Mouse (Mus musculus): ENCODE measurements around the gene Exoc2. TPM values are rescaled to one million over a fixed set of nuclear protein-coding genes. Genes with fewer than 3 reads are reported as not detected.

The Exoc2 gene
- polyA plus RNA-seq, 1 experiment from 2014 or later: 54.6 TPM

GRCm38 (mm10) chr13:30782419-30782818 is 191.5 kb downstream of the Exoc2 start:
- Histone ChIP-seq H3K4me3 (ENCODE audit: low read depth, low read length) (no peak overlapping the region), H3K9me3 (replicated peaks; ENCODE audit: control insufficient read depth, low read length) (no peaks in the 10 kb centered on the region), H3K36me3 (ENCODE audit: control insufficient read depth, insufficient read depth, low read length) (no peaks in the 10 kb centered on the region), H3K4me1 (ENCODE audit: control insufficient read depth, insufficient read depth, low read length) (no peaks in the 10 kb centered on the region), H3K27ac (ENCODE audit: low read depth, low read length) (no peak overlapping the region), H3K4me2 (ENCODE audit: low read length) (no peak overlapping the region), H3K9ac (ENCODE audit: low read length) (no peak overlapping the region), H3K27me3 (replicated peaks; ENCODE audit: control insufficient read depth, insufficient read depth, low read length) (no peaks in the 10 kb centered on the region)
- 66% methylated on average over 8 of the region's 8 CpGs for WGBS
- DNase-seq (ENCODE audit: low spot score): no peak
- ATAC-seq: no peak

- Histone ChIP-seq H3K9ac (ENCODE audit: low read length) (no peak overlapping the region), H3K4me1 (ENCODE audit: control insufficient read depth, insufficient read depth, low read length) (no peaks in the 10 kb centered on the region), H3K27ac (ENCODE audit: low read depth, low read length) (no peak overlapping the region), H3K36me3 (ENCODE audit: control insufficient read depth, insufficient read depth, low read length) (no peaks in the 10 kb centered on the region), H3K4me2 (ENCODE audit: low read length) (no peak overlapping the region), H3K4me3 (ENCODE audit: low read depth, low read length) (no peak overlapping the region), H3K9me3 (replicated peaks; ENCODE audit: control insufficient read depth, low read length) (no peaks in the 10 kb centered on the region), H3K27me3 (replicated peaks; ENCODE audit: control insufficient read depth, insufficient read depth, low read length) (no peaks in the 10 kb centered on the region)
- no peak for DNase-seq (ENCODE audit: low spot score)
- no peak for ATAC-seq
- WGBS: 70% methylated on average over 2 of the region's 2 CpGs
Measured at GRCm38 (mm10) chr13:30781905-30782304, 192.0 kb downstream of the Exoc2 start.

GRCm38 (mm10) chr13:30777678-30778179 is 196.2 kb downstream of the Exoc2 start:
- H3K4me2 ChIP-seq (ENCODE audit: low read length): no peak overlapping the region
- no peaks in the 10 kb centered on the region for H3K4me1 ChIP-seq (ENCODE audit: control insufficient read depth, insufficient read depth, low read length)
- WGBS: 88% methylated on average over 11 of the region's 11 CpGs
- no peaks in the 10 kb centered on the region for H3K36me3 ChIP-seq (ENCODE audit: control insufficient read depth, insufficient read depth, low read length)
- H3K27me3 ChIP-seq (replicated peaks; ENCODE audit: control insufficient read depth, insufficient read depth, low read length): no peaks in the 10 kb centered on the region
- H3K27ac ChIP-seq (ENCODE audit: low read depth, low read length): no peak overlapping the region
- no peaks in the 10 kb centered on the region for H3K9me3 ChIP-seq (replicated peaks; ENCODE audit: control insufficient read depth, low read length)
- ATAC-seq (no peak), DNase-seq (ENCODE audit: low spot score) (no peak)
- no peak overlapping the region for H3K4me3 ChIP-seq (ENCODE audit: low read depth, low read length)
- H3K9ac ChIP-seq (ENCODE audit: low read length): no peak overlapping the region

GRCm38 (mm10) chr13:30776021-30776420 is 197.9 kb downstream of the Exoc2 start:
- no peaks in the 10 kb centered on the region for H3K4me1 ChIP-seq (ENCODE audit: control insufficient read depth, insufficient read depth, low read length)
- no peak overlapping the region for H3K4me2 ChIP-seq (ENCODE audit: low read length)
- H3K27me3 ChIP-seq (replicated peaks; ENCODE audit: control insufficient read depth, insufficient read depth, low read length): no peaks in the 10 kb centered on the region
- no peak for ATAC-seq
- no peak overlapping the region for H3K4me3 ChIP-seq (ENCODE audit: low read depth, low read length)
- no peaks in the 10 kb centered on the region for H3K36me3 ChIP-seq (ENCODE audit: control insufficient read depth, insufficient read depth, low read length)
- H3K9me3 ChIP-seq (replicated peaks; ENCODE audit: control insufficient read depth, low read length): no peaks in the 10 kb centered on the region
- no peak overlapping the region for H3K9ac ChIP-seq (ENCODE audit: low read length)
- 91% methylated on average over 2 of the region's 2 CpGs for WGBS
- H3K27ac ChIP-seq (ENCODE audit: low read depth, low read length): no peak overlapping the region
- no peak for DNase-seq (ENCODE audit: low spot score)

GRCm38 (mm10) chr13:30767477-30768127 is 206.3 kb downstream of the Exoc2 start:
- Histone ChIP-seq H3K4me3 (ENCODE audit: low read depth, low read length) (no peak overlapping the region), H3K27me3 (replicated peaks; ENCODE audit: control insufficient read depth, insufficient read depth, low read length) (no peaks in the 10 kb centered on the region), H3K9ac (ENCODE audit: low read length) (no peak overlapping the region), H3K27ac (ENCODE audit: low read depth, low read length) (no peak overlapping the region), H3K4me1 (ENCODE audit: control insufficient read depth, insufficient read depth, low read length) (no peaks in the 10 kb centered on the region), H3K36me3 (ENCODE audit: control insufficient read depth, insufficient read depth, low read length) (no peaks in the 10 kb centered on the region), H3K9me3 (replicated peaks; ENCODE audit: control insufficient read depth, low read length) (no peaks in the 10 kb centered on the region), H3K4me2 (ENCODE audit: low read length) (no peak overlapping the region)
- 94% methylated on average over 6 of the region's 6 CpGs for WGBS
- ATAC-seq (no peak), DNase-seq (ENCODE audit: low spot score) (no peak)

- no peaks in the 10 kb centered on the region for H3K36me3 ChIP-seq (ENCODE audit: control insufficient read depth, insufficient read depth, low read length)
- H3K4me1 ChIP-seq (ENCODE audit: control insufficient read depth, insufficient read depth, low read length): no peaks in the 10 kb centered on the region
- 93% methylated on average over 5 of the region's 5 CpGs for WGBS
- H3K4me3 ChIP-seq (ENCODE audit: low read depth, low read length): no peak overlapping the region
- no peak for DNase-seq (ENCODE audit: low spot score)
- no peak for ATAC-seq
- H3K9ac ChIP-seq (ENCODE audit: low read length): no peak overlapping the region
- H3K27me3 ChIP-seq (replicated peaks; ENCODE audit: control insufficient read depth, insufficient read depth, low read length): no peaks in the 10 kb centered on the region
- H3K4me2 ChIP-seq (ENCODE audit: low read length): no peak overlapping the region
- H3K9me3 ChIP-seq (replicated peaks; ENCODE audit: control insufficient read depth, low read length): no peaks in the 10 kb centered on the region
- no peak overlapping the region for H3K27ac ChIP-seq (ENCODE audit: low read depth, low read length)
Measured at GRCm38 (mm10) chr13:30766636-30767476, 207.0 kb downstream of the Exoc2 start.

- no peaks in the 10 kb centered on the region for H3K4me1 ChIP-seq (ENCODE audit: control insufficient read depth, insufficient read depth, low read length)
- H3K36me3 ChIP-seq (ENCODE audit: control insufficient read depth, insufficient read depth, low read length): no peaks in the 10 kb centered on the region
- no peak for DNase-seq (ENCODE audit: low spot score)
- no peak for ATAC-seq
- H3K4me3 ChIP-seq (ENCODE audit: low read depth, low read length): no peak overlapping the region
- no peak overlapping the region for H3K9ac ChIP-seq (ENCODE audit: low read length)
- no peaks in the 10 kb centered on the region for H3K9me3 ChIP-seq (replicated peaks; ENCODE audit: control insufficient read depth, low read length)
- no peaks in the 10 kb centered on the region for H3K27me3 ChIP-seq (replicated peaks; ENCODE audit: control insufficient read depth, insufficient read depth, low read length)
- no peak overlapping the region for H3K4me2 ChIP-seq (ENCODE audit: low read length)
- no peak overlapping the region for H3K27ac ChIP-seq (ENCODE audit: low read depth, low read length)
- 79% methylated on average over 5 of the region's 5 CpGs for WGBS
Measured at GRCm38 (mm10) chr13:30765906-30766305, 208.0 kb downstream of the Exoc2 start.

GRCm38 (mm10) chr13:30764014-30764740 is 209.7 kb downstream of the Exoc2 start:
- H3K4me3 ChIP-seq (ENCODE audit: low read depth, low read length): no peak overlapping the region
- no peak overlapping the region for H3K9ac ChIP-seq (ENCODE audit: low read length)
- no peaks in the 10 kb centered on the region for H3K4me1 ChIP-seq (ENCODE audit: control insufficient read depth, insufficient read depth, low read length)
- no peaks in the 10 kb centered on the region for H3K9me3 ChIP-seq (replicated peaks; ENCODE audit: control insufficient read depth, low read length)
- no peak for DNase-seq (ENCODE audit: low spot score)
- no peak overlapping the region for H3K27ac ChIP-seq (ENCODE audit: low read depth, low read length)
- H3K27me3 ChIP-seq (replicated peaks; ENCODE audit: control insufficient read depth, insufficient read depth, low read length): no peaks in the 10 kb centered on the region
- no peaks in the 10 kb centered on the region for H3K36me3 ChIP-seq (ENCODE audit: control insufficient read depth, insufficient read depth, low read length)
- 81% methylated on average over 8 of the region's 8 CpGs for whole genome bisulfite sequencing
- no peak for ATAC-seq
- H3K4me2 ChIP-seq (ENCODE audit: low read length): no peak overlapping the region

Measured in forebrain, embryonic 14.5 days (tissue).